Mouse (Mus musculus) midbrain, embryonic 15.5 days (tissue): ENCODE data around the gene Adarb2. TPM values are rescaled to one million over a fixed set of nuclear protein-coding genes. Genes with fewer than 3 reads are reported as not detected.
A peak's percentile ranks its signal among the peaks of the same experiment; 100 is the strongest.

ENCODE experiments used
- ATAC-seq: fragments of 200-750 bp; cut with Nextera tagmentation; replicated peaks from 2 replicates; pipeline ENCODE4 v1.8.0; 2017; ENCODE audit warnings: moderate TSS enrichment
- H3K27ac ChIP-seq: fragments of 300-500 bp; sonication (generic); 2 replicates; pipeline ENCODE4 v1.5.1; 2015; ENCODE audit warnings: mild to moderate bottlenecking, inconsistent platforms
- H3K27me3 ChIP-seq: fragments of 300-500 bp; sonication (generic); replicated peaks from 2 replicates; pipeline ENCODE4 v1.6.1; 2015; ENCODE audit warnings: inconsistent platforms
- H3K36me3 ChIP-seq: fragments of 300-500 bp; sonication (generic); replicated peaks from 2 replicates; pipeline ENCODE4 v1.6.1; 2015; ENCODE audit warnings: inconsistent platforms
- H3K4me1 ChIP-seq: fragments of 300-500 bp; sonication (generic); 2 replicates; pipeline ENCODE4 v1.6.1; 2015; ENCODE audit warnings: inconsistent platforms
- H3K4me2 ChIP-seq: fragments of 300-500 bp; sonication (generic); 2 replicates; pipeline ENCODE4 v1.6.1; 2015; ENCODE audit warnings: inconsistent platforms, mild to moderate bottlenecking, moderate library complexity
- H3K4me3 ChIP-seq: fragments of 300-500 bp; sonication (generic); 2 replicates; pipeline ENCODE4 v1.5.1; 2015; ENCODE audit warnings: mild to moderate bottlenecking, inconsistent platforms
- H3K9ac ChIP-seq: fragments of 300-500 bp; sonication (generic); 2 replicates; pipeline ENCODE4 v1.6.1; 2015; ENCODE audit warnings: mild to moderate bottlenecking, inconsistent platforms
- H3K9me3 ChIP-seq: fragments of 300-500 bp; sonication (generic); 2 replicates; pipeline ENCODE4 v1.6.1; 2016; ENCODE audit warnings: inconsistent platforms
- WGBS: fragments of 180-500 bp; shearing (Covaris S2); methylation state at CpG from one replicate; pipeline ENCODE4 v1.1.7; 2015; ENCODE audit warnings: mixed read lengths; 5-methylcytosine and 5-hydroxymethylcytosine counted together
- polyA plus RNA-seq: library from polyadenylated mRNA; unstranded; fragments of >200 nt; fragmentation: Nextera tagmentation; extraction: Ambion mirVana; gene quantifications from 2 replicates; pipeline ENCODE4 v1.2.1, GENCODE M21; 2015

Adarb2 gene
- 28.9 and 39.3 TPM in 2 replicates for polyA plus RNA-seq

DNA sequence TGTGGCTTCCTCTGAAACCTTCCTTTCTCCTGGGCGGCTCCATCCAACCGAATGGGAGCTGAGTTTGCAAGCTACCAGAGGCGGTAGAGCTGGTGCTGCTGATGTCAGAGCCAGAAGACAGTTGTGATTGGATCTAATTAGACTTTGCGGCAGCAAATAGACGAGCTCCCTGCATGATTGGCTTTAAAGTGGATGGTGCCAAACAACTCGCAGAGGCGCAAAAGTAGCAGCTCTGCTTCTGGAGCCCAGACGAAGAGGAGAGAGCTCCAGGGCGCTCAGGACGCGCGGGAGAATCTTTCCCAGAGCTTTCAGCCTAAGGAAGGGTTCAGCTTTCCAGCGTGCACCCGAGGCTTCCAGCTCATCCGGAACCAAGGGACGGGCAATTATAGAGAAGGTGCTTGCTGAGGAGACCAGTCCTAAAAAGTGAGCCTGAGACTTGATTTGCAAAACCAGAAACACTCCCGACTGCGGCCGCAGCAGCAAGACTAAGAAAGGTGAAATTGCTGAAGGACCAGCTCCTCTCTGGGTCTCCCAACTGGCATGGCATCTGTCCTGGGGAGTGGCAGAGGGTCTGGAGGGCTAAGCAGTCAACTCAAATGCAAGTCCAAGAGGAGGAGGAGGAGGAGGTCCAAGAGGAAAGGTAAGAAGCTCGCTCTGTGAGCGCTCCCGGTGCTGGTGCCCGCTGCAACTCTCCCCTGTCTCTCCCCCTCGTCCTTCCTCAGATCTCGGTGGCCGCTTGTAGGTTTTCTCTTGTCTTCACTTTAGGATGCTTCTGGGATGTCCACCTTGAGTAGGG lies at the start of gene Adarb2:
Adarb2 (plus strand) TSS at position 186 of the 796 bp plus-strand sequence.
- 0% methylated on average over 26 of the region's 26 CpGs for WGBS

GRCm38 (mm10) chr13:8173800-8174199 lies 28.9 kb upstream of the Adarb2 start:
- H3K9ac ChIP-seq: no peak overlapping the region
- no peaks in the 10 kb centered on the region for H3K4me1 ChIP-seq
- H3K27me3 ChIP-seq: no peaks in the 10 kb centered on the region
- no peaks in the 10 kb centered on the region for H3K9me3 ChIP-seq
- no peak overlapping the region for H3K27ac ChIP-seq
- no peak overlapping the region for H3K4me2 ChIP-seq
- H3K4me3 ChIP-seq: no peak overlapping the region
- WGBS: 62% methylated on average over 1 of the region's 1 CpGs
- ATAC-seq: peak; percentile 71
- H3K36me3 ChIP-seq: no peaks in the 10 kb centered on the region

More for the DNA sequence above, at the start of gene Adarb2:
- H3K27me3 ChIP-seq: no peaks in the 10 kb centered on the region
- H3K4me1 ChIP-seq: peaks cover 20% of the 10 kb centered on the region
- peak within 1 kb of the TSS; percentile 47 for H3K4me3 ChIP-seq
- peak; percentile 96 for ATAC-seq
- no peaks in the 10 kb centered on the region for H3K36me3 ChIP-seq
- peak within 1 kb of the TSS; percentile 62 for H3K27ac ChIP-seq
- peak within 1 kb of the TSS; percentile 81 for H3K4me2 ChIP-seq
- H3K9ac ChIP-seq: peak within 1 kb of the TSS; percentile 43
- H3K9me3 ChIP-seq: no peaks in the 10 kb centered on the region

DNA sequence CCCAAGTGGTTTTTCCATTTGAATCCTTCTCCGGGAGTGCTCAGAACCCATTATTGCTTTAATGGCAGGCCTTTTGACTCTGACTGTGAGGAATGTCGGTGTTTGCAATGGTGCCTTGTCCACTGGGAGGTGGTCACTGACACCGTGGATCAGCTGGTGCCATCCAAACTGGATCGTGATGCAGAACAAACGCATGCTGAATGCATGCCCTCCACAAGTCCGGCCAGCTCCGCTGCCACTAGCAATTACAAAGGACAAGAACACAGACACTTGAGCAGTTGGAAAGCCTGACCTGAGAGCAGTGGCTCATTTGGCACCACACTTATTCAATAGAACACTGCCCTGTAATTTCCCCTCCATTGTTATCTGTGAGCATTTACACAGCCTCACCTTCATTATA lies 10.7 kb upstream of the Adarb2 start:
- 54% methylated on average over 7 of the region's 7 CpGs for WGBS
- Histone ChIP-seq H3K4me3 (no peak overlapping the region), H3K4me2 (no peak overlapping the region), H3K9ac (no peak overlapping the region), H3K27me3 (no peaks in the 10 kb centered on the region), H3K36me3 (no peaks in the 10 kb centered on the region), H3K9me3 (no peaks in the 10 kb centered on the region), H3K27ac (no peak overlapping the region), H3K4me1 (no peaks in the 10 kb centered on the region)
- ATAC-seq: no peak

- H3K9ac ChIP-seq: no peak overlapping the region
- H3K4me3 ChIP-seq: no peak overlapping the region
- H3K4me2 ChIP-seq: no peak overlapping the region
- no peak overlapping the region for H3K27ac ChIP-seq
- no peaks in the 10 kb centered on the region for H3K36me3 ChIP-seq
- no peaks in the 10 kb centered on the region for H3K9me3 ChIP-seq
- ATAC-seq: no peak
- H3K4me1 ChIP-seq: peaks cover 17% of the 10 kb centered on the region
- H3K27me3 ChIP-seq: no peaks in the 10 kb centered on the region
- 56% methylated on average over 3 of the region's 3 CpGs for WGBS
Measured at GRCm38 (mm10) chr13:8199186-8199880, 3.3 kb upstream of the Adarb2 start.

GRCm38 (mm10) chr13:8203477-8203813 lies 779 bp downstream of the Adarb2 start:
- peak; percentile 34; the same call in 1 of the 2 replicates for ATAC-seq
- under 1% methylated on average over 4 of the region's 4 CpGs for WGBS

GRCm38 (mm10) chr13:8207337-8207736 lies 4.7 kb downstream of the Adarb2 start:
- no peaks in the 10 kb centered on the region for H3K9me3 ChIP-seq
- peak overlapping the region; percentile 35; the same call in 1 of the 2 replicates for H3K27ac ChIP-seq
- H3K4me1 ChIP-seq: peaks cover 18% of the 10 kb centered on the region
- H3K27me3 ChIP-seq: no peaks in the 10 kb centered on the region
- peak overlapping the region; percentile 45 for H3K4me2 ChIP-seq
- H3K36me3 ChIP-seq: no peaks in the 10 kb centered on the region
- H3K9ac ChIP-seq: no peak overlapping the region; the same call in 1 of the 2 replicates
- peak; percentile 9 for ATAC-seq
- peak overlapping the region; percentile 34 for H3K4me3 ChIP-seq
- 37% methylated on average over 16 of the region's 16 CpGs for WGBS

More at GRCm38 (mm10) chr13:8203477-8203813, 779 bp downstream of the Adarb2 start:
- peak overlapping the region; percentile 43 for H3K9ac ChIP-seq
- peaks cover 20% of the 10 kb centered on the region for H3K4me1 ChIP-seq
- H3K27ac ChIP-seq: peak overlapping the region; percentile 62
- H3K9me3 ChIP-seq: no peaks in the 10 kb centered on the region
- H3K27me3 ChIP-seq: no peaks in the 10 kb centered on the region
- H3K36me3 ChIP-seq: no peaks in the 10 kb centered on the region
- peak overlapping the region; percentile 81 for H3K4me2 ChIP-seq
- H3K4me3 ChIP-seq: peak overlapping the region; percentile 47

GRCm38 (mm10) chr13:8210776-8211175 lies 8.1 kb downstream of the Adarb2 start:
- no peak for ATAC-seq
- 54% methylated on average over 4 of the region's 4 CpGs for WGBS
- Histone ChIP-seq H3K9me3 (no peaks in the 10 kb centered on the region), H3K4me1 (0 out of 2 replicates have a peak, but pooled peaks cover 4% of the 10 kb centered on the region), H3K4me2 (no peak overlapping the region), H3K4me3 (no peak overlapping the region), H3K27me3 (no peaks in the 10 kb centered on the region), H3K36me3 (no peaks in the 10 kb centered on the region), H3K9ac (no peak overlapping the region), H3K27ac (no peak overlapping the region)

DNA sequence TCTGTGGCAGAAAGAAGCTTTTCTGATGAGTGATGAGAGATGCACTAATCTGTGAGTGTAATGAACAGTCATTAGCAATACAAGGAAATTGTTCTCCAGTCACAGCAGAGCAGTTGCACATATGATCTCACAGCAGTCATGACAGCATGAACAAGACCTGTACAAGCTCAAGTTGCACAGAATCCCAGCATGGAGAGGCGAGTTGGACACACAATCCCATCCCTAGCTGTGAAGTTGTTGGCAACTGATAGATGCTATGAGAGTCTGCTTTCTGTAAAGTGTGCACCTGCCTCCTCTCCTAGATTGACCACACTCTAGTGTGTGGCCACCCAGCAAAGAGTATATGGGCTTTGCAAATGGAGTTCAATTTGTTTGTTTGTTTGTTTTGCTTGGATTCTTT lies 36.2 kb downstream of the Adarb2 start:
- Histone ChIP-seq H3K36me3 (no peaks in the 10 kb centered on the region), H3K4me1 (no peaks in the 10 kb centered on the region), H3K9ac (no peak overlapping the region), H3K27me3 (no peaks in the 10 kb centered on the region), H3K4me2 (no peak overlapping the region), H3K4me3 (no peak overlapping the region), H3K9me3 (no peaks in the 10 kb centered on the region), H3K27ac (no peak overlapping the region)
- WGBS: 73% methylated on average over 1 of the region's 1 CpGs
- ATAC-seq: no peak

- no peak for ATAC-seq
- Histone ChIP-seq H3K4me3 (no peak overlapping the region), H3K9ac (no peak overlapping the region), H3K4me1 (no peaks in the 10 kb centered on the region), H3K4me2 (no peak overlapping the region), H3K27me3 (no peaks in the 10 kb centered on the region), H3K27ac (no peak overlapping the region), H3K36me3 (no peaks in the 10 kb centered on the region), H3K9me3 (no peaks in the 10 kb centered on the region)
- WGBS: 75% methylated on average over 5 of the region's 5 CpGs
Measured at GRCm38 (mm10) chr13:8248016-8248667, 45.5 kb downstream of the Adarb2 start.

- no peaks in the 10 kb centered on the region for H3K36me3 ChIP-seq
- 77% methylated on average over 4 of the region's 4 CpGs for WGBS
Measured at GRCm38 (mm10) chr13:8272158-8272945, 69.7 kb downstream of the Adarb2 start.

DNA sequence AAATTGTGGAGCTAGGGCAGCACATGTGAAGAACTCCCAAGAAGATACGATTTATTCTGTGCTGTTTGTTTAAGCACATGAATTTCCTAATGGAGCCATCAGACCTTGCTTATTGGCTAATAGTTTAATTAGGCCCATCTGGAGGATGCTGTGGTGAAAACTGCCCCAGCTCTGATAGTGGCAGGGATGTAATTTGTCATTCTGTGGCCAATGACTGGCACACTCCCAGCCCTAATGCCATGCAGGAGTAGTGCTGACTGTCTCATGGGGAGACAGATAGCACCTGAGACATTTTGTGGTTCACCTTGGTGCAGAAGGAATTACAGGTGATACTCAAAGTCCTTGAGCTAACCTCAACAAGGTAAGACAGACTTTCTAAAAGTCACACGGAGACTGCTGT lies 80.5 kb downstream of the Adarb2 start:
- no peak overlapping the region for H3K4me2 ChIP-seq
- 85% methylated on average over 2 of the region's 2 CpGs for WGBS
- no peaks in the 10 kb centered on the region for H3K4me1 ChIP-seq
- no peak overlapping the region for H3K9ac ChIP-seq
- ATAC-seq: no peak
- no peaks in the 10 kb centered on the region for H3K9me3 ChIP-seq
- H3K27ac ChIP-seq: no peak overlapping the region
- no peak overlapping the region for H3K4me3 ChIP-seq
- H3K27me3 ChIP-seq: no peaks in the 10 kb centered on the region
- no peaks in the 10 kb centered on the region for H3K36me3 ChIP-seq

More at GRCm38 (mm10) chr13:8272158-8272945, 69.7 kb downstream of the Adarb2 start:
- Histone ChIP-seq H3K27me3 (no peaks in the 10 kb centered on the region), H3K4me2 (no peak overlapping the region), H3K9me3 (no peaks in the 10 kb centered on the region), H3K4me3 (no peak overlapping the region), H3K27ac (no peak overlapping the region), H3K9ac (no peak overlapping the region), H3K4me1 (no peaks in the 10 kb centered on the region)
- no peak for ATAC-seq
